Mouse (Mus musculus): ENCODE data around the gene Mfap4.

DNA sequence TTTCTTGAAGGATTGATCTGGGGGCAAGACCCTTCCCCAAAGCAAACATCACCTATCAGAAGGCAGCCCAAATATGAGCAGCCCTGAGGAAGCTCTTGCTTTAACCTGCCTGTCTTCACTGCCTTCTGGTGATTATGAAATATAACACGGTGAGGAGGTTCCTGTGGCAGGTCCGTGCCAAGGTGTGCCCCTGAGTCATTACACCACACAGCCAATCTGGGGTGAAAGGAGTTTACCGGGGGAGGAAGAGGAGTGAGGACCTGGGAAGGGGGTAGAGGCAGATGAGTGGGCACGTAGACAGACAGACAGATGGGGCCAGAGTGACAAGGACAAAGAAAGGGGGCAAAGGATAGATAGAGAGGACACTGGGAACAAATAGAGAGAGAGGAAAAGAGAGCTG lies 11.6 kb upstream of the Mfap4 start:
- TF ChIP-seq CTCF (IDR thresholded peaks at IDR 0.05; ENCODE audit: insufficient read depth, low read depth, low read length) (no peak), POLR2A (IDR thresholded peaks at IDR 0.05; ENCODE audit: insufficient read depth, low read depth, low read length) (no peak)

Data from olfactory bulb, adult 2 months (tissue).